Mouse (Mus musculus) lung, adult 2 months (tissue): ENCODE measurements around the gene Cd8a. TPM values are rescaled to one million over a fixed set of nuclear protein-coding genes. Genes with fewer than 3 reads are reported as not detected.
"Not testable (repeated sequence)": the region's sequence is repeated elsewhere in the genome, so short reads cannot be mapped to it uniquely, and the experiment has no call there.

Source experiments
- DNase-seq: peaks from one replicate; pipeline ENCODE4 v3.0.0; 2022
- H3K4me1 ChIP-seq: fragments of 200-500 bp; 2 replicates; pipeline ENCODE4 v1.6.1; 2011; ENCODE audit warnings: low read length; ENCODE audit not compliant: control insufficient read depth, insufficient read depth
- H3K4me3 ChIP-seq: fragments of 200-500 bp; replicated peaks from 2 replicates; pipeline ENCODE3; 2011; ENCODE audit warnings: low read depth, mild to moderate bottlenecking, control low read depth, low read length; ENCODE audit errors: extremely low read depth
- CTCF ChIP-seq: fragments of 200-500 bp; IDR thresholded peaks from 2 replicates; pipeline ENCODE4 v1.5.1; 2011; ENCODE audit warnings: mild to moderate bottlenecking, low read length, control low read depth; ENCODE audit not compliant: insufficient read depth
- POLR2A ChIP-seq: fragments of 200-500 bp; IDR thresholded peaks from 2 replicates; pipeline ENCODE4 v1.6.1; 2011; ENCODE audit warnings: low read depth, mild to moderate bottlenecking, control low read depth, low read length, borderline replicate concordance; ENCODE audit errors: extremely low read depth
- WGBS: fragments of 180-500 bp; shearing (Covaris S2); methylation state at CpG from one replicate; pipeline ENCODE4 v1.1.7; 2018; 5-methylcytosine and 5-hydroxymethylcytosine counted together
- polyA plus RNA-seq: library from polyadenylated mRNA; depleted of rRNA; stranded (reverse); fragments of >200 nt; gene quantifications from 2 replicates; pipeline ENCODE4 v1.2.3, GENCODE M21; 2012; rRNA removed

The Cd8a gene
- 1.4 and 2.4 TPM in 2 replicates for polyA plus RNA-seq

GRCm38 (mm10) chr6:71373249-71373775 is at the start of gene Cd8a:
Cd8a (plus strand) TSS chr6:71373427.
- no peak within 1 kb of the TSS for H3K4me3 ChIP-seq
- TF ChIP-seq POLR2A (no peak), CTCF (no peak)
- no peaks in the 10 kb centered on the region for H3K4me1 ChIP-seq
- no peak for DNase-seq
- WGBS: 67% methylated on average over 14 of the region's 14 CpGs

GRCm38 (mm10) chr6:71324816-71325215 is 48.4 kb upstream of the Cd8a start:
- no peak for TF ChIP-seq POLR2A
- no peak for TF ChIP-seq CTCF
- H3K4me3 ChIP-seq: no peak overlapping the region
- 84% methylated on average over 9 of the region's 9 CpGs for WGBS
- no peak for DNase-seq
- no peaks in the 10 kb centered on the region for H3K4me1 ChIP-seq

GRCm38 (mm10) chr6:71329881-71330280 is 43.3 kb upstream of the Cd8a start:
- WGBS: 80% methylated on average over 6 of the region's 6 CpGs
- no peak for TF ChIP-seq POLR2A
- no peak for TF ChIP-seq CTCF
- H3K4me1 ChIP-seq: no peaks in the 10 kb centered on the region
- DNase-seq: no peak
- no peak overlapping the region for H3K4me3 ChIP-seq

- 66% methylated on average over 7 of the region's 7 CpGs for WGBS
- DNase-seq: no peak
- Histone ChIP-seq H3K4me3 (no peak overlapping the region), H3K4me1 (no peaks in the 10 kb centered on the region)
- no peak for TF ChIP-seq CTCF
- TF ChIP-seq POLR2A: no peak
These were observed 42.7 kb upstream of the Cd8a start for GRCm38 (mm10) chr6:71330486-71330885.

- not testable (repeated sequence) for H3K4me3 ChIP-seq, DNase-seq, H3K4me1 ChIP-seq
- 78% methylated on average over 2 of the region's 4 CpGs for WGBS
These were observed 41.7 kb upstream of the Cd8a start for GRCm38 (mm10) chr6:71331491-71331890.

- 65% methylated on average over 11 of the region's 11 CpGs for WGBS
- DNase-seq: no peak
- no peaks in the 10 kb centered on the region for H3K4me1 ChIP-seq
- TF ChIP-seq CTCF (no peak), POLR2A (no peak)
- H3K4me3 ChIP-seq: no peak overlapping the region
These were observed 40.8 kb upstream of the Cd8a start for GRCm38 (mm10) chr6:71332236-71332965.

- H3K4me3 ChIP-seq: no peak overlapping the region
- H3K4me1 ChIP-seq: no peaks in the 10 kb centered on the region
- WGBS: 75% methylated on average over 3 of the region's 3 CpGs
- TF ChIP-seq CTCF (no peak), POLR2A (no peak)
- DNase-seq: no peak
These were observed 40.2 kb upstream of the Cd8a start for GRCm38 (mm10) chr6:71333031-71333430.

- WGBS: 88% methylated on average over 11 of the region's 11 CpGs
- Histone ChIP-seq H3K4me3 (no peak overlapping the region), H3K4me1 (no peaks in the 10 kb centered on the region)
- no peak for DNase-seq
- no peak for TF ChIP-seq CTCF
- TF ChIP-seq POLR2A: no peak
These were observed 39.5 kb upstream of the Cd8a start for GRCm38 (mm10) chr6:71333578-71334273.

GRCm38 (mm10) chr6:71337666-71338065 is 35.6 kb upstream of the Cd8a start:
- no peak overlapping the region for H3K4me3 ChIP-seq
- 93% methylated on average over 8 of the region's 8 CpGs for WGBS
- no peak for TF ChIP-seq CTCF
- TF ChIP-seq POLR2A: no peak
- DNase-seq: no peak
- no peaks in the 10 kb centered on the region for H3K4me1 ChIP-seq

GRCm38 (mm10) chr6:71338941-71339340 is 34.3 kb upstream of the Cd8a start:
- no peaks in the 10 kb centered on the region for H3K4me1 ChIP-seq
- TF ChIP-seq CTCF: no peak
- TF ChIP-seq POLR2A: no peak
- no peak overlapping the region for H3K4me3 ChIP-seq
- no peak for DNase-seq
- 69% methylated on average over 3 of the region's 3 CpGs for WGBS
